Mouse (Mus musculus): Measurements from ENCODE around the gene Ldb1. TPM values are rescaled to one million over a fixed set of nuclear protein-coding genes. Genes with fewer than 3 reads are reported as not detected.

The Ldb1 gene
- total RNA-seq, 1 experiment from 2014 or later = 63.1 TPM

Other genes with a start within 250 kb of the Ldb1 start
- 0.19 and 0.38 TPM in 2 replicates for gene Kcnip2, start 229.2 kb downstream of the Ldb1 start, total RNA-seq (2021)
- 15.3 and 17.0 TPM in 2 replicates for gene Armh3, start 46.7 kb downstream of the Ldb1 start, total RNA-seq (2021)
- 10.7 and 11.3 TPM in 2 replicates for gene Hps6, start 41.7 kb downstream of the Ldb1 start, total RNA-seq (2021)
- 32.9 and 33.8 TPM in 2 replicates for gene Pprc1, start 328 bp downstream of the Ldb1 start, total RNA-seq (2021)
- 59.2 and 62.9 TPM in 2 replicates for gene Nolc1, start 30.6 kb upstream of the Ldb1 start, total RNA-seq (2021)
- gene Elovl3, start 86.7 kb upstream of the Ldb1 start, total RNA-seq (2021) = 7.4 and 8.7 TPM in 2 replicates
- gene Pitx3, start 103.1 kb upstream of the Ldb1 start, total RNA-seq (2021) = 0.26 TPM in 1 of 2 replicates, not detected in the other
- gene Gbf1, start 107.3 kb upstream of the Ldb1 start, total RNA-seq (2021) = 62.8 and 74.8 TPM in 2 replicates

All from adrenal gland, postnatal 14 days (tissue).